Mouse (Mus musculus) testis, adult 2 months (tissue): Measurements from ENCODE around the gene Dlx3. TPM values are rescaled to one million over a fixed set of nuclear protein-coding genes. Genes with fewer than 3 reads are reported as not detected.

Experiments used
- H3K27ac ChIP-seq: fragments of 200-500 bp; 2 replicates; pipeline ENCODE4 v1.5.1; 2012; ENCODE audit warnings: low read depth, low read length; ENCODE audit not compliant: control insufficient read depth, insufficient read depth
- H3K27me3 ChIP-seq: fragments of 200-500 bp; 2 replicates; pipeline ENCODE4 v1.6.1; 2012; ENCODE audit warnings: mild to moderate bottlenecking, low read length, moderate library complexity; ENCODE audit not compliant: control insufficient read depth, insufficient read depth
- H3K36me3 ChIP-seq: fragments of 200-500 bp; 2 replicates; pipeline ENCODE4 v1.6.1; 2012; ENCODE audit warnings: mild to moderate bottlenecking, low read length; ENCODE audit not compliant: control insufficient read depth, insufficient read depth
- H3K4me1 ChIP-seq: fragments of 200-500 bp; 2 replicates; pipeline ENCODE4 v1.6.1; 2012; ENCODE audit warnings: low read length; ENCODE audit not compliant: control insufficient read depth, insufficient read depth
- H3K4me3 ChIP-seq: fragments of 200-500 bp; 2 replicates; pipeline ENCODE4 v1.5.1; 2012; ENCODE audit warnings: low read depth, mild to moderate bottlenecking, low read length, moderate library complexity, mixed read lengths; ENCODE audit not compliant: control insufficient read depth
- CTCF ChIP-seq: fragments of 200-500 bp; IDR thresholded peaks from 2 replicates; pipeline ENCODE4 v1.5.1; 2012; ENCODE audit warnings: low read depth, mild to moderate bottlenecking, inconsistent platforms, low read length, moderate library complexity; ENCODE audit not compliant: control insufficient read depth, insufficient read depth, insufficient replicate concordance
- POLR2A ChIP-seq: fragments of 200-500 bp; IDR thresholded peaks from 2 replicates; pipeline ENCODE4 v1.6.1; 2012; ENCODE audit warnings: low read depth, mild to moderate bottlenecking, inconsistent platforms, low read length, moderate library complexity; ENCODE audit not compliant: control insufficient read depth
- polyA plus RNA-seq: library from polyadenylated mRNA; depleted of rRNA; stranded (reverse); fragments of >200 nt; gene quantifications from 2 replicates; pipeline ENCODE4 v1.2.3, GENCODE M21; 2012; rRNA removed

The Dlx3 gene
- polyA plus RNA-seq, 1 experiment = 0.04 TPM

DNA sequence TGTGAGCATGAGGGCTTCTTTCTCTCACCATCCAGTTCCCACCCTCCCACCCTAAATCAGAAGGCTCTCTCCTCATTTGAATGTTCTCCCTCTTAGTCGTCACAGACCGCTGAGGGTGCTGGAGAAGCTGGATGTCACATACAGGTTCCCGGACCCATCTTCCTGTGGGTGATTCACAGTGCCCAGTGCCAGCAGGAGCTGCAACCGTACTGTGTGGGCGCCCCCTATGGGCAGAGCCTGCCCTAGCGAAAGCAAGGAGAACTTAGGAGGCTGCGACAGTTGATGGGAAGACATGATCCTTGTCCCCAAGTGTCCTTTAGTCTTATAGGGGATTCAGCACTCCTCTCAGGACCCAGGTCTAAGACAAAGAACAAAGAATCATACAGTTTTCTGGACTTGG lies 40.8 kb downstream of the Dlx3 start:
- Histone ChIP-seq H3K27ac (no peak overlapping the region), H3K27me3 (no peaks in the 10 kb centered on the region), H3K4me3 (no peak overlapping the region), H3K36me3 (no peaks in the 10 kb centered on the region), H3K4me1 (peaks cover under 1% of the 10 kb centered on the region; the same call in 1 of the 2 replicates)
- TF ChIP-seq CTCF = peak; percentile 60; the same call in 1 of the 2 replicates
- no peak for TF ChIP-seq POLR2A

- H3K27ac ChIP-seq = no peak overlapping the region
- H3K36me3 ChIP-seq = no peaks in the 10 kb centered on the region
- TF ChIP-seq POLR2A (no peak), CTCF (no peak)
- no peak overlapping the region for H3K4me3 ChIP-seq
- no peaks in the 10 kb centered on the region for H3K27me3 ChIP-seq
- H3K4me1 ChIP-seq = peaks cover 2% of the 10 kb centered on the region; the same call in 1 of the 2 replicates
These were observed 41.8 kb downstream of the Dlx3 start for GRCm38 (mm10) chr11:95161708-95162107.

DNA sequence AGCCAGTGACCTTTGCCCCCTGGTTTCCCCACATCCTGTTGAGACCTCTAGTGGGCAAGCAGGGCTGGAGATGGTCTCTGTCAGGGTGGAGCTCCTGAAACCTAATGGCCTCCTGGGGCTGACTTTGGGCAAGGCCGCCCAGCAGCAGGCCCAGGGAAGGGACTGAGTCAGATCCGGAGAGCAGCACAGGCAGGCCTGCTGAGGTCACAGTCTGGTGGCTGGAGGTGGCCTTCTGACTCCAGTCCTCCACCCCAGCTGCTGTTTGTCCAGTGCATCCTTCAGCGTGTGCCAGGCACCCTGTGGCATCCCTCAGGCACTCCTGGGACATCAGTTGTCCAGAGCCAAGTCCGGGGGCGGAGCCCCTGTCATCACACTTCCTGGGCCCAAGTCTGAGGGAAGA lies 45.9 kb downstream of the Dlx3 start:
- Histone ChIP-seq H3K4me1 (peaks cover 2% of the 10 kb centered on the region; the same call in 1 of the 2 replicates), H3K27ac (no peak overlapping the region), H3K36me3 (no peaks in the 10 kb centered on the region), H3K4me3 (no peak overlapping the region), H3K27me3 (no peaks in the 10 kb centered on the region)
- no peak for TF ChIP-seq POLR2A
- TF ChIP-seq CTCF = no peak

Other genes with a start within 250 kb of the Dlx3 start
- 14.3 and 18.0 TPM in 2 replicates for gene Col1a1, start 183.9 kb upstream of the Dlx3 start, polyA plus RNA-seq
- gene Hils1, start 152.5 kb upstream of the Dlx3 start, polyA plus RNA-seq = 1,028 and 1,102 TPM in 2 replicates
- 27.5 and 33.7 TPM in 2 replicates for gene Sgca, start 143.8 kb upstream of the Dlx3 start, polyA plus RNA-seq
- 14.6 and 15.0 TPM in 2 replicates for gene Ppp1r9b, start 129.1 kb upstream of the Dlx3 start, polyA plus RNA-seq
- gene Samd14, start 110.2 kb upstream of the Dlx3 start, polyA plus RNA-seq = 0.67 and 0.75 TPM in 2 replicates
- 220 and 229 TPM in 2 replicates for gene Pdk2, start 78.8 kb upstream of the Dlx3 start, polyA plus RNA-seq
- gene Itga3, start 43.3 kb upstream of the Dlx3 start, polyA plus RNA-seq = 1.5 and 2.2 TPM in 2 replicates
- gene Dlx4, start 26.1 kb downstream of the Dlx3 start, polyA plus RNA-seq = 1.4 and 2.1 TPM in 2 replicates
- not detected in 2 replicates for gene Tac4, start 141.4 kb downstream of the Dlx3 start, polyA plus RNA-seq
- 89.5 and 93.1 TPM in 2 replicates for gene Kat7, start 190.1 kb downstream of the Dlx3 start, polyA plus RNA-seq
- gene Fam117a, start 216.9 kb downstream of the Dlx3 start, polyA plus RNA-seq = 16.7 TPM in 2 replicates